Mouse (Mus musculus): ENCODE data around the gene Clpp. TPM values are rescaled to one million over a fixed set of nuclear protein-coding genes. Genes with fewer than 3 reads are reported as not detected.

The Clpp gene
- polyA plus RNA-seq, 1 experiment from 2014 or later = 142 TPM

DNA sequence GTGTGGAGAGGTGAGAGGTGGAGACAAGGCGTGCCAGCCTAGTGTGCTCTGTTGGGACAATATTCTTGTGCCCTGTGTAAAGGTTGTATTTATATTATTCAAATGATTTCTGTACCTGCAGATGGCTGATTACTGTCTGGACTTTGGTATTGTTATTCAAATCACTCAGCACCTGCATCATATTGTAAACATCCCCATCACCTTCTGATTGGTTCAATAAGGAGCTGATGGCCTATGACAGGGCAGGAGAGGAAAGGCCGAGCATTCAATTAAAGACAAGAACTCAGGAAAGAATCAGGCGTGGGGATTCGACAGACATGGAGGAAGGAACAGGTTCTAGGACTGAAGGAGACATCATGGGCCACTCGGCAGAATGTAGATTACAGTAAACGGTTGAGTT is 26.5 kb upstream of the Clpp start:
- WGBS = 78% methylated on average over 6 of the region's 6 CpGs
- H3K9me3 ChIP-seq (ENCODE audit: control insufficient read depth, low read length) = no peaks in the 10 kb centered on the region
- no peaks in the 10 kb centered on the region for H3K4me1 ChIP-seq (ENCODE audit: control insufficient read depth, insufficient read depth, low read length)
- no peaks in the 10 kb centered on the region for H3K36me3 ChIP-seq (ENCODE audit: control insufficient read depth, insufficient read depth, low read length)
- H3K4me3 ChIP-seq (ENCODE audit: low read depth, low read length) = no peak overlapping the region
- no peak overlapping the region for H3K9ac ChIP-seq (ENCODE audit: low read depth, low read length)
- no peaks in the 10 kb centered on the region for H3K27me3 ChIP-seq (replicated peaks; ENCODE audit: control insufficient read depth, insufficient read depth, low read length)
- no peak overlapping the region for H3K27ac ChIP-seq (replicated peaks; ENCODE audit: low read depth, low read length)
- DNase-seq (ENCODE audit: low spot score) (no peak), ATAC-seq (ENCODE audit: low read depth) (no peak)
- no peak overlapping the region for H3K4me2 ChIP-seq (ENCODE audit: low read depth, low read length)

- no peaks in the 10 kb centered on the region for H3K9me3 ChIP-seq (ENCODE audit: control insufficient read depth, low read length)
- H3K4me2 ChIP-seq (ENCODE audit: low read depth, low read length) = no peak overlapping the region
- WGBS = 69% methylated on average over 3 of the region's 3 CpGs
- H3K4me3 ChIP-seq (ENCODE audit: low read depth, low read length) = no peak overlapping the region
- ATAC-seq (ENCODE audit: low read depth) (no peak), DNase-seq (ENCODE audit: low spot score) (no peak)
- no peak overlapping the region for H3K9ac ChIP-seq (ENCODE audit: low read depth, low read length)
- H3K27ac ChIP-seq (replicated peaks; ENCODE audit: low read depth, low read length) = no peak overlapping the region
- H3K36me3 ChIP-seq (ENCODE audit: control insufficient read depth, insufficient read depth, low read length) = no peaks in the 10 kb centered on the region
- 0 out of 2 replicates have a peak, but pooled peaks cover 6% of the 10 kb centered on the region for H3K27me3 ChIP-seq (replicated peaks; ENCODE audit: control insufficient read depth, insufficient read depth, low read length)
- no peaks in the 10 kb centered on the region for H3K4me1 ChIP-seq (ENCODE audit: control insufficient read depth, insufficient read depth, low read length)
Observed at GRCm38 (mm10) chr17:56969321-56969720, 20.8 kb upstream of the Clpp start.

DNA sequence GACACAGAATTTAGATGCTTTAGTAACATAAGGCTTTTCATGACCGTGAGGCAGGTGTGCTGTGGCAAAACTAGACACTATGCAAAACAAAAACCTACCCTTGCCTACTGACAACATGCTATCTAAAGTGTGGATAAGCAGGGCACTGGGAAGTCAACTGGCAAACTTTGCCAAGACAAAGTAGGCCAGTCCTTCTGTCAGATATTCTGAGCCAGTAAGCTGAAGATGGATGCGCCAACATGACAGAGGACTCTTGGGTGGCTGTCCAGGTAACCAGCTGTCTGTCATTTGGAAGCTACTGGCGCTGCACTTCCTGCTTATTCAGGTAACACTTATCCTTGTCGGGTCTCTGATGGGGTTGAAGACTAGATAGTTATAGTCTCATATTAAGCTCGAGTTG is 20.0 kb upstream of the Clpp start:
- ATAC-seq (ENCODE audit: low read depth) (no peak), DNase-seq (ENCODE audit: low spot score) (no peak)
- H3K4me3 ChIP-seq (ENCODE audit: low read depth, low read length) = no peak overlapping the region
- H3K36me3 ChIP-seq (ENCODE audit: control insufficient read depth, insufficient read depth, low read length) = no peaks in the 10 kb centered on the region
- H3K9ac ChIP-seq (ENCODE audit: low read depth, low read length) = no peak overlapping the region
- no peak overlapping the region for H3K4me2 ChIP-seq (ENCODE audit: low read depth, low read length)
- WGBS = 57% methylated on average over 5 of the region's 5 CpGs
- 0 out of 2 replicates have a peak, but pooled peaks cover 6% of the 10 kb centered on the region for H3K27me3 ChIP-seq (replicated peaks; ENCODE audit: control insufficient read depth, insufficient read depth, low read length)
- H3K27ac ChIP-seq (replicated peaks; ENCODE audit: low read depth, low read length) = no peak overlapping the region
- H3K9me3 ChIP-seq (ENCODE audit: control insufficient read depth, low read length) = no peaks in the 10 kb centered on the region
- no peaks in the 10 kb centered on the region for H3K4me1 ChIP-seq (ENCODE audit: control insufficient read depth, insufficient read depth, low read length)

GRCm38 (mm10) chr17:56973956-56974707 is 16.0 kb upstream of the Clpp start:
- Histone ChIP-seq H3K9me3 (ENCODE audit: control insufficient read depth, low read length) (no peaks in the 10 kb centered on the region), H3K36me3 (ENCODE audit: control insufficient read depth, insufficient read depth, low read length) (no peaks in the 10 kb centered on the region), H3K4me3 (ENCODE audit: low read depth, low read length) (no peak overlapping the region), H3K4me2 (ENCODE audit: low read depth, low read length) (no peak overlapping the region), H3K27me3 (replicated peaks; ENCODE audit: control insufficient read depth, insufficient read depth, low read length) (0 out of 2 replicates have a peak, but pooled peaks cover 6% of the 10 kb centered on the region), H3K27ac (replicated peaks; ENCODE audit: low read depth, low read length) (no peak overlapping the region), H3K9ac (ENCODE audit: low read depth, low read length) (no peak overlapping the region), H3K4me1 (ENCODE audit: control insufficient read depth, insufficient read depth, low read length) (no peaks in the 10 kb centered on the region)
- DNase-seq (ENCODE audit: low spot score) = no peak
- 66% methylated on average over 13 of the region's 14 CpGs for WGBS
- ATAC-seq (ENCODE audit: low read depth) = no peak; the same call in 1 of the 2 replicates

GRCm38 (mm10) chr17:56974708-56975240 is 15.3 kb upstream of the Clpp start:
- Histone ChIP-seq H3K4me1 (ENCODE audit: control insufficient read depth, insufficient read depth, low read length) (no peaks in the 10 kb centered on the region), H3K4me2 (ENCODE audit: low read depth, low read length) (no peak overlapping the region), H3K9me3 (ENCODE audit: control insufficient read depth, low read length) (no peaks in the 10 kb centered on the region), H3K36me3 (ENCODE audit: control insufficient read depth, insufficient read depth, low read length) (no peaks in the 10 kb centered on the region), H3K4me3 (ENCODE audit: low read depth, low read length) (no peak overlapping the region), H3K27ac (replicated peaks; ENCODE audit: low read depth, low read length) (no peak overlapping the region), H3K27me3 (replicated peaks; ENCODE audit: control insufficient read depth, insufficient read depth, low read length) (0 out of 2 replicates have a peak, but pooled peaks cover 3% of the 10 kb centered on the region), H3K9ac (ENCODE audit: low read depth, low read length) (no peak overlapping the region)
- DNase-seq (ENCODE audit: low spot score) (no peak), ATAC-seq (ENCODE audit: low read depth) (no peak)
- 72% methylated on average over 5 of the region's 5 CpGs for WGBS

DNA sequence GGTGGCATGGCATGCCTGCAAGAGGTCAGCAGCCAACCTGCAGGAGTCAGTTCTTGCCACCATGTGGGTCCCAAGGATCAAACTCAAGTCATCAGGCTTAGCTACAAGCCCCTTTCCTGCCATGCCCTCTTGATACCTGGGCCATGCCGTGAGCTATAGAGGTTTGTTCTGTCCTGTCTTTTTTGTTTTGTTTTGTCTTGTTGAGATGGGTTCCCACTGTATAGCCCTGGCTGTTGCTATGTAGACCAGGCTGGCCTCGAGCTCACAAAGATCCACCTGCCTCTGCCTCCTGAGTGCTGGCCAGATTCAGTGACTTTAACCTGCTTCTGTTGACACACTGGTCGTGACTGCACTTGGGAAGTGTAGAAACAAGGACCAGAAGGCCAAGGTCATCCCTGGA is 14.7 kb upstream of the Clpp start:
- Histone ChIP-seq H3K9me3 (ENCODE audit: control insufficient read depth, low read length) (no peaks in the 10 kb centered on the region), H3K4me2 (ENCODE audit: low read depth, low read length) (no peak overlapping the region), H3K4me1 (ENCODE audit: control insufficient read depth, insufficient read depth, low read length) (no peaks in the 10 kb centered on the region), H3K27me3 (replicated peaks; ENCODE audit: control insufficient read depth, insufficient read depth, low read length) (no peaks in the 10 kb centered on the region), H3K9ac (ENCODE audit: low read depth, low read length) (no peak overlapping the region), H3K36me3 (ENCODE audit: control insufficient read depth, insufficient read depth, low read length) (no peaks in the 10 kb centered on the region), H3K27ac (replicated peaks; ENCODE audit: low read depth, low read length) (no peak overlapping the region), H3K4me3 (ENCODE audit: low read depth, low read length) (no peak overlapping the region)
- DNase-seq (ENCODE audit: low spot score) (no peak), ATAC-seq (ENCODE audit: low read depth) (no peak)
- WGBS = 66% methylated on average over 3 of the region's 3 CpGs

- no peak overlapping the region for H3K9ac ChIP-seq (ENCODE audit: low read depth, low read length)
- no peak overlapping the region for H3K4me3 ChIP-seq (ENCODE audit: low read depth, low read length)
- 64% methylated on average over 8 of the region's 8 CpGs for WGBS
- H3K4me2 ChIP-seq (ENCODE audit: low read depth, low read length) = no peak overlapping the region
- no peak overlapping the region for H3K27ac ChIP-seq (replicated peaks; ENCODE audit: low read depth, low read length)
- H3K36me3 ChIP-seq (ENCODE audit: control insufficient read depth, insufficient read depth, low read length) = no peaks in the 10 kb centered on the region
- ATAC-seq (ENCODE audit: low read depth) (no peak), DNase-seq (ENCODE audit: low spot score) (no peak)
- H3K9me3 ChIP-seq (ENCODE audit: control insufficient read depth, low read length) = no peaks in the 10 kb centered on the region
- H3K27me3 ChIP-seq (replicated peaks; ENCODE audit: control insufficient read depth, insufficient read depth, low read length) = no peaks in the 10 kb centered on the region
- no peaks in the 10 kb centered on the region for H3K4me1 ChIP-seq (ENCODE audit: control insufficient read depth, insufficient read depth, low read length)
Observed at GRCm38 (mm10) chr17:56976531-56977390, 13.3 kb upstream of the Clpp start.

DNA sequence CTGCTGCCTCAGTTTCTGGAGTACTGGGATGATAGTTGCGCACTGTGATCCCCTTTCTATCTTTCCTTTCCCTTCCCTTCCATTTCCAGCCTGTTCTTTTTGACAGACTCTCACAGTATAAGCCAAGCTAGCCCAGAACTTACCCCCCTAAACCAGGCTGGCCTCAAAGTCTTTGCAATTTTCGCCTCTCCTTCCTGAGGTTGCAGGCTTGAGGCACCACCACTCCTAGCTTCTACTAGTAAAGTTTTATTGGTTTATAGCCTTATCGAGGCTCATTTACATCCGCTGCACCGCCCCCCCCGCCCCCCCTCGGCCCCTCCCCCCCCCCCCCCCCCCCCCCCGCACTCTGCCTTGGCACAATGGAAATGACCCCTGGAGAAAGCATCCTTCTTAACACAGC is 10.6 kb upstream of the Clpp start:
- no peaks in the 10 kb centered on the region for H3K9me3 ChIP-seq (ENCODE audit: control insufficient read depth, low read length)

More for the DNA sequence above, 10.6 kb upstream of the Clpp start:
- H3K4me3 ChIP-seq (ENCODE audit: low read depth, low read length) = no peak overlapping the region
- no peak overlapping the region for H3K4me2 ChIP-seq (ENCODE audit: low read depth, low read length)
- WGBS = 34% methylated on average over 7 of the region's 8 CpGs
- ATAC-seq (ENCODE audit: low read depth) = no peak
- DNase-seq (ENCODE audit: low spot score) = no peak
- H3K27me3 ChIP-seq (replicated peaks; ENCODE audit: control insufficient read depth, insufficient read depth, low read length) = no peaks in the 10 kb centered on the region
- H3K27ac ChIP-seq (replicated peaks; ENCODE audit: low read depth, low read length) = no peak overlapping the region
- no peak overlapping the region for H3K9ac ChIP-seq (ENCODE audit: low read depth, low read length)
- no peaks in the 10 kb centered on the region for H3K4me1 ChIP-seq (ENCODE audit: control insufficient read depth, insufficient read depth, low read length)
- H3K36me3 ChIP-seq (ENCODE audit: control insufficient read depth, insufficient read depth, low read length) = no peaks in the 10 kb centered on the region
